23 mouse cellular contexts compared by ENCODE assay signal in the genomic region with DNA sequence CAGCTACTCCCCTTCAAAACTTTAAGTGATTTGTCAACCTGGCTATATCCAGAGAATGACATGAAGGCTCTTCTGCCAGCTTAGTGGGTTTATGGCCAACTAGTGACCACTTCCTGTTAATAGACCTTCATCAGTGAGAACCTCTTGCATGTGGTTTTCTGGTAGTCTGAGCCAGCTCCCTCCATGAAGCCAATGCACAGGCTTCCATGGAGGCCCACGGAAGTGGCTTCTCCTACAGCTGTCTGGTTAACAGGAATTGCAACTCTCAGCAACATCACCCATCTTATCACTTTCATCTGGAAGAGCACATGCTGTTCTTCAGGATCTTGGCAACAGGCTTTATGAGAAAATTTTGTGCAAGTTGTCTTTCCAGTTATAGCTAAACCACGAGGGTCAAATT. TPM values are rescaled to one million over a fixed set of nuclear protein-coding genes. Genes with fewer than 3 reads are reported as not detected.
A peak's percentile ranks its signal among the peaks of the same experiment; 100 is the strongest.
DNase-seq lines count a peak whose midpoint lies in the region; ATAC-seq lines count a peak whose summit lies in the region.
"Had no signal": no experiment of that assay in that cellular context is flagged by ENCODE, and none has a peak within 500 bp of the region (broad histone marks: within the 10 kb centered on the region; RNA-seq: fewer than 3 reads in every experiment).

No protein-coding gene starts in this region.

- ATAC-seq in megakaryocyte, adult 5-6 weeks (ENCODE audit: poor library complexity, severe bottlenecking), result peak; percentile 23
- ATAC-seq: forebrain, embryonic 15.5 days; intestine, postnatal 0 days had no signal

- DNase-seq in kidney, postnatal 10 days, result peak; percentile 9
- DNase-seq in kidney, adult 11 months, result no peak
- DNase-seq in 416B (ENCODE audit: low read depth), result peak; percentile 41
- peak; percentile 16 for DNase-seq in Muller cell, postnatal 12 days (ENCODE audit: inconsistent ontology term)
- no peak for DNase-seq in retina, postnatal 1 day
- no peak for DNase-seq in left cerebral cortex, adult 18-20 months (ENCODE audit: low spot score in 2 of 2)
- DNase-seq: adrenal gland, adult 8-10 months; cerebellum, adult 8-10 months; cerebellum, postnatal 25 days; heart, postnatal 4 days; liver, embryonic 13.5 days; lung, adult 18-20 months; lung, postnatal 10 days; thymus, postnatal 14 days had no signal

RNA-seq across cellular contexts. Expression of a gene that starts 33.0 kb away (rescaled TPM):
- not detected in 2 replicates for total RNA-seq in megakaryocyte, adult 5-6 weeks (2015)
- not detected in 2 replicates for total RNA-seq in megakaryocyte, adult 5-6 weeks (2017)
- total RNA-seq in left cerebral cortex, adult 18-20 months (2021), result not detected
- total RNA-seq: adrenal gland, adult 8-10 months; CH12.LX; gastrocnemius, adult 8-10 months; heart, postnatal 4 days; layer of hippocampus, adult 2 months; layer of hippocampus, postnatal 14 days; left cerebral cortex, postnatal 10 days; midbrain, postnatal 0 days had no signal

Comparison
In these comparisons a context has a peak if more than half of its experiments do, and no peak if none do; other contexts are left out.
1. DNase-seq: peak in kidney, postnatal 10 days (single experiment), 416B (single experiment) and Muller cell, postnatal 12 days (single experiment); none in kidney, adult 11 months (single experiment), retina, postnatal 1 day (single experiment) and left cerebral cortex, adult 18-20 months (0 of 2).